Mouse (Mus musculus) MEL (cell line): ENCODE results near the gene Ubxn7. TPM values are rescaled to one million over a fixed set of nuclear protein-coding genes. Genes with fewer than 3 reads are reported as not detected.

Experiments used
- DNase-seq: peaks from one replicate; pipeline ENCODE4 v3.0.0; 2011; ENCODE audit warnings: low read depth, low spot score
- H3K27ac ChIP-seq: 2 replicates; pipeline ENCODE4 v1.5.1; 2012; ENCODE audit warnings: low read depth, mild to moderate bottlenecking, control low read depth, low read length, moderate library complexity; ENCODE audit not compliant: control insufficient read depth
- H3K27me3 ChIP-seq, 2 experiments: fragments of 150-350 bp in 1 of 2; sonication (generic) in 1 of 2; 2 replicates each; pipeline ENCODE4 v1.6.1; 2012; ENCODE audit warnings: low read length in 2 of 2, mild to moderate bottlenecking in 2 of 2, improper control_type of control experiment in 1 of 2, moderate library complexity in 1 of 2; ENCODE audit not compliant: insufficient read depth in 2 of 2, control insufficient read depth in 1 of 2
- H3K36me3 ChIP-seq, 2 experiments: 2 replicates each; pipeline ENCODE4 v1.6.1; 2012 to 2014; ENCODE audit warnings: low read length in 2 of 2, improper control_type of control experiment in 1 of 2, inconsistent platforms in 1 of 2, mild to moderate bottlenecking in 1 of 2; ENCODE audit not compliant: insufficient read depth in 2 of 2, control insufficient read depth in 1 of 2
- H3K4me1 ChIP-seq, 2 experiments: fragments of 150-350 bp in 1 of 2; sonication (generic) in 1 of 2; 2 replicates each; pipeline ENCODE4 v1.6.1; 2012; ENCODE audit warnings: low read length in 2 of 2, improper control_type of control experiment in 1 of 2, mild to moderate bottlenecking in 1 of 2; ENCODE audit not compliant: insufficient read depth in 2 of 2, control insufficient read depth in 1 of 2
- H3K4me3 ChIP-seq, 2 experiments: fragments of 150-350 bp in 1 of 2; sonication (generic) in 1 of 2; 2 replicates each; pipeline ENCODE4 v1.5.1; 2012; ENCODE audit warnings: low read depth in 2 of 2, low read length in 2 of 2, mild to moderate bottlenecking in 2 of 2, moderate library complexity in 2 of 2, control low read depth in 1 of 2, improper control_type of control experiment in 1 of 2; ENCODE audit not compliant: control insufficient read depth in 1 of 2, insufficient read depth in 1 of 2
- H3K79me2 ChIP-seq: 2 replicates; pipeline ENCODE4 v1.6.1; 2012; ENCODE audit warnings: mild to moderate bottlenecking, low read length, moderate library complexity; ENCODE audit not compliant: control insufficient read depth, poor library complexity, insufficient read depth
- H3K9ac ChIP-seq: 2 replicates; pipeline ENCODE4 v1.6.1; 2012; ENCODE audit warnings: low read depth, mild to moderate bottlenecking, control low read depth, low read length, moderate library complexity; ENCODE audit not compliant: control insufficient read depth, poor library complexity, severe bottlenecking
- H3K9me3 ChIP-seq: fragments of 150-350 bp; sonication (generic); replicated peaks from 2 replicates; pipeline ENCODE4 v1.6.1; 2012; ENCODE audit warnings: mild to moderate bottlenecking, low read length, improper control_type of control experiment, moderate library complexity; ENCODE audit not compliant: insufficient read depth
- BHLHE40 ChIP-seq: IDR thresholded peaks from 2 replicates; pipeline ENCODE4 v1.6.1; 2012; ENCODE audit warnings: low read depth, mild to moderate bottlenecking, inconsistent platforms, low read length, improper control_type of control experiment, borderline replicate concordance
- CHD2 ChIP-seq: IDR thresholded peaks from 2 replicates; pipeline ENCODE4 v1.6.1; 2011; ENCODE audit warnings: low read length, improper control_type of control experiment
- EP300 ChIP-seq, 2 experiments: IDR thresholded peaks; 2 replicates each; pipeline ENCODE4 v1.6.1; 2011; ENCODE audit warnings: improper control_type of control experiment in 2 of 2, low read length in 2 of 2, low read depth in 1 of 2, mild to moderate bottlenecking in 1 of 2
- GATA1 ChIP-seq: IDR thresholded peaks from 2 replicates; pipeline ENCODE4 v1.6.1; 2011; ENCODE audit warnings: low read depth, low read length, improper control_type of control experiment
- HCFC1 ChIP-seq: IDR thresholded peaks from 2 replicates; pipeline ENCODE4 v1.6.1; 2012; ENCODE audit warnings: low read depth, mild to moderate bottlenecking, inconsistent platforms, low read length, improper control_type of control experiment, moderate library complexity
- MEF2A ChIP-seq: IDR thresholded peaks from 2 replicates; pipeline ENCODE4 v1.6.1; 2014; ENCODE audit warnings: low read depth, mild to moderate bottlenecking, inconsistent platforms, low read length, improper control_type of control experiment; ENCODE audit not compliant: poor library complexity, insufficient replicate concordance, severe bottlenecking; ENCODE audit errors: extremely low read depth
- MXI1 ChIP-seq: IDR thresholded peaks from 2 replicates; pipeline ENCODE4 v1.6.1; 2011; ENCODE audit warnings: mild to moderate bottlenecking, low read depth, low read length, improper control_type of control experiment
- NRF1 ChIP-seq: IDR thresholded peaks from 2 replicates; pipeline ENCODE4 v1.6.1; 2014; ENCODE audit warnings: low read depth, mild to moderate bottlenecking, inconsistent platforms, low read length, improper control_type of control experiment, moderate library complexity; ENCODE audit not compliant: poor library complexity, insufficient read depth, severe bottlenecking
- SIN3A ChIP-seq: IDR thresholded peaks from 2 replicates; pipeline ENCODE4 v1.6.1; 2012; ENCODE audit warnings: low read length, improper control_type of control experiment, inconsistent platforms
- TAL1 ChIP-seq: IDR thresholded peaks from 2 replicates; pipeline ENCODE4 v1.6.1; 2012; ENCODE audit warnings: mild to moderate bottlenecking, inconsistent platforms, low read length, moderate library complexity, mixed read lengths
- TBP ChIP-seq: IDR thresholded peaks from 2 replicates; pipeline ENCODE4 v1.8.0; 2011; ENCODE audit warnings: low read depth, low read length, improper control_type of control experiment
- UBTF ChIP-seq: IDR thresholded peaks from 2 replicates; pipeline ENCODE4 v1.6.1; 2012; ENCODE audit warnings: low read depth, mild to moderate bottlenecking, inconsistent platforms, low read length, improper control_type of control experiment, moderate library complexity, borderline replicate concordance; ENCODE audit not compliant: insufficient read depth
- USF1 ChIP-seq: IDR thresholded peaks from 2 replicates; pipeline ENCODE4 v1.6.1; 2014; ENCODE audit warnings: low read depth, mild to moderate bottlenecking, inconsistent platforms, low read length, improper control_type of control experiment, moderate library complexity
- ZC3H11A ChIP-seq: IDR thresholded peaks from 2 replicates; pipeline ENCODE4 v1.6.1; 2012; ENCODE audit warnings: low read depth, mild to moderate bottlenecking, inconsistent platforms, low read length, improper control_type of control experiment
- polyA plus RNA-seq, 2 experiments: library from polyadenylated mRNA; stranded (reverse) in 1 of 2; unstranded in 1 of 2; fragments of >175 nt in 1 of 2; fragments of >200 nt in 1 of 2; gene quantifications; 2 replicates each; pipeline versions ENCODE4 v1.2.1 to v1.2.4; 2012; ENCODE audit warnings: low replicate concordance in 2 of 2, low read depth in 1 of 2; ENCODE audit not compliant: insufficient read length in 2 of 2, insufficient read depth in 1 of 2, missing spikeins in 1 of 2
- total RNA-seq: library from RNA; depleted of rRNA; stranded (reverse); fragments of 300-350 nt; gene quantifications from 2 replicates; pipeline ENCODE4 v1.2.3, GENCODE M21; 2012; rRNA removed

Ubxn7 gene
- total and polyA plus RNA-seq, 3 experiments, result 8.1 to 51.2 (median 11.0) TPM

DNA sequence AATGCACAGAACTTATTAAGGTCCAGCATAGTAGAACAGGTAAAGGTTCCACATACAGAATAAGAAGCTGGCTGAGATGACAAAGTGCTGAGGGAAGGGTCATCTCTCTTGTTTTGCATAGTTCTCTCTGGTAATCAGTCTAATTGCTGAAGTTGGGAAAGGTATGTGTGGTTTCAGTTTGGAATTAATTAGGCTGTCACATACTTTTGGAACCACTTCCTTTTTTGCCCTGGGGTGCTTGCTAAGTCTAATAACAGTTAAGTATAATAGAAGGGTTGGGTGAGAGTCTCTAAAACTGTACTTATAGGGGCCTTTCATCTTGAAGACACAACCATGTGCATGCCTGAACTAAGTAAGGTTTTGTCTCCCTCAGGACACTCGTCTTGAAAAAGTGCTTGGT lies 104.6 kb downstream of the Ubxn7 start:
- H3K4me3 ChIP-seq, result no peak overlapping the region
- no peak overlapping the region for H3K9ac ChIP-seq
- no peaks in the 10 kb centered on the region for H3K9me3 ChIP-seq
- no peaks in the 10 kb centered on the region for H3K27me3 ChIP-seq
- peak; percentile 42 for DNase-seq
- peaks cover 3 to 30% of the 10 kb centered on the region in 2 experiments; a peak in 3 of 4 replicates for H3K36me3 ChIP-seq
- peak overlapping the region; percentile 14; the same call in 1 of the 2 replicates for H3K27ac ChIP-seq
- TF ChIP-seq BHLHE40, result no peak
- peak; percentile 21 to 59; a peak in 2 of 4 replicates for TF ChIP-seq EP300 (IDR thresholded peaks at IDR 0.05; ENCODE audit: low read depth in 1 of 2, low read length in 2 of 2)
- 0 out of 2 replicates have a peak, but pooled peaks have one; percentile 37 for TF ChIP-seq SIN3A
- TF ChIP-seq, all 39 proteins: peak for 2
- H3K79me2 ChIP-seq, result peaks cover 10% of the 10 kb centered on the region; the same call in 1 of the 2 replicates
- H3K4me1 ChIP-seq, result peaks cover 15 to 18% of the 10 kb centered on the region in 2 experiments

DNA sequence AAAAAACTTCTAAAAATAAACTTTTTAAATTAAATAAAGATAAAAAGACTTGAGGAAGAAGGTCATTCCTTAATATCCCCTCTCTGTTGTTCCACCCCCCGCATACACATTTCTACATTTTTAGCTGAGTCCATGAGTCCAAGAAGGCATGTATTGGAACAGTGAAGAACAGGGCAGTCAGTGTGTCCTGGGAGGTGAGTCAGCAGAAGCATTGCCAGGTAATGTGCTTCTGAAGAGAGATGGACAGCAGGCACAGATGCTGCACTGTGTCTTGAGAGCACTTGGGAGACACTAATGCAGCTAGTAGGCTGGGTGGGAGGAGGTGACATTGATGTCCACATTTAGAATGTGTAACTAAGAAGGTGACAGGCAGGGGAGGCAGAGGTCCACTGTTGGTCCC lies 105.2 kb downstream of the Ubxn7 start:
- H3K27ac ChIP-seq, result no peak overlapping the region
- peaks cover 3 to 24% of the 10 kb centered on the region in 2 experiments; a peak in 3 of 4 replicates for H3K36me3 ChIP-seq
- DNase-seq, result no peak
- TF ChIP-seq UBTF, result no peak
- no peak for TF ChIP-seq MEF2A
- TF ChIP-seq ZC3H11A, result no peak
- TF ChIP-seq TAL1, result no peak
- TF ChIP-seq MXI1, result 0 out of 2 replicates have a peak, but pooled peaks have one; percentile 5
- no peak for TF ChIP-seq TBP
- no peak for TF ChIP-seq CHD2
- TF ChIP-seq HCFC1, result no peak
- no peaks in the 10 kb centered on the region for H3K9me3 ChIP-seq
- no peak overlapping the region for H3K4me3 ChIP-seq
- no peak overlapping the region for H3K9ac ChIP-seq
- H3K79me2 ChIP-seq, result peaks cover 8% of the 10 kb centered on the region
- no peaks in the 10 kb centered on the region for H3K27me3 ChIP-seq
- peaks cover 9 to 17% of the 10 kb centered on the region in 2 experiments for H3K4me1 ChIP-seq

GRCm38 (mm10) chr16:32441432-32441831 lies 109.4 kb downstream of the Ubxn7 start:
- no peak for DNase-seq
- no peaks in the 10 kb centered on the region for H3K27me3 ChIP-seq
- H3K36me3 ChIP-seq, result peaks cover 3 to 32% of the 10 kb centered on the region in 2 experiments; a peak in 3 of 4 replicates
- H3K4me3 ChIP-seq, result no peak overlapping the region
- H3K4me1 ChIP-seq, result peaks cover 21 to 30% of the 10 kb centered on the region in 2 experiments
- no peak overlapping the region for H3K27ac ChIP-seq
- H3K9me3 ChIP-seq, result no peaks in the 10 kb centered on the region
- no peak for TF ChIP-seq HCFC1
- no peak for TF ChIP-seq USF1
- no peak for TF ChIP-seq NRF1
- TF ChIP-seq GATA1, result no peak
- no peak overlapping the region for H3K9ac ChIP-seq
- H3K79me2 ChIP-seq, result peaks cover 11% of the 10 kb centered on the region

Other genes starting within 250 kb of the Ubxn7 start
- gene Pigx, start 232.5 kb upstream of the Ubxn7 start, total RNA-seq, result 22.3 and 24.0 TPM in 2 replicates
- 10 to 100 TPM in 1 of 2 experiments, not detected in 1; 29.5 TPM for gene Pigx, start 232.5 kb upstream of the Ubxn7 start, polyA plus RNA-seq
- 7.1 and 7.3 TPM in 2 replicates for gene Cep19, start 232.5 kb upstream of the Ubxn7 start, total RNA-seq
- gene Cep19, start 232.5 kb upstream of the Ubxn7 start, polyA plus RNA-seq, result 1 to 10 TPM in 1 of 2 experiments, not detected in 1; 8.7 TPM
- 56.1 and 59.8 TPM in 2 replicates for gene Nrros, start 166.7 kb upstream of the Ubxn7 start, total RNA-seq
- gene Nrros, start 166.7 kb upstream of the Ubxn7 start, polyA plus RNA-seq, result 10 to 100 TPM in 1 of 2 experiments, not detected in 1; 55.9 TPM
- gene Bex6, start 152.4 kb upstream of the Ubxn7 start, total RNA-seq, result not detected in 2 replicates
- not detected for gene Bex6, start 152.4 kb upstream of the Ubxn7 start, polyA plus RNA-seq
- 17.5 and 19.3 TPM in 2 replicates for gene Fbxo45, start 85.1 kb upstream of the Ubxn7 start, total RNA-seq
- 10 to 100 TPM in 1 of 2 experiments, not detected in 1; 15.4 TPM for gene Fbxo45, start 85.1 kb upstream of the Ubxn7 start, polyA plus RNA-seq
- 16.8 and 18.0 TPM in 2 replicates for gene Wdr53, start 85.0 kb upstream of the Ubxn7 start, total RNA-seq
- 10 to 100 TPM in 1 of 2 experiments, not detected in 1; 20.9 TPM for gene Wdr53, start 85.0 kb upstream of the Ubxn7 start, polyA plus RNA-seq
- not detected in 2 replicates for gene Smco1, start 60.8 kb upstream of the Ubxn7 start, total RNA-seq
- not detected for gene Smco1, start 60.8 kb upstream of the Ubxn7 start, polyA plus RNA-seq
- 17.6 TPM in 2 replicates for gene Rnf168, start 54.8 kb upstream of the Ubxn7 start, total RNA-seq
- gene Rnf168, start 54.8 kb upstream of the Ubxn7 start, polyA plus RNA-seq, result 10 to 100 TPM; 14.9 to 61.5 TPM
- not detected in 2 replicates for gene Tm4sf19, start 68.2 kb downstream of the Ubxn7 start, total RNA-seq
- gene Tm4sf19, start 68.2 kb downstream of the Ubxn7 start, polyA plus RNA-seq, result under 1 TPM in 1 of 2 experiments, not detected in 1; 0.06 TPM
- 13.0 and 14.7 TPM in 2 replicates for gene Tctex1d2, start 87.4 kb downstream of the Ubxn7 start, total RNA-seq
- gene Tctex1d2, start 87.4 kb downstream of the Ubxn7 start, polyA plus RNA-seq, result 100 to 1,000 TPM in 1 of 2 experiments, 10 to 100 TPM in 1; 23.7 to 239 TPM
- 32.3 and 36.9 TPM in 2 replicates for gene Pcyt1a, start 98.7 kb downstream of the Ubxn7 start, total RNA-seq
- gene Pcyt1a, start 98.7 kb downstream of the Ubxn7 start, polyA plus RNA-seq, result 10 to 100 TPM in 1 of 2 experiments, not detected in 1; 53.7 TPM
- 3.3 and 4.6 TPM in 2 replicates for gene Slc51a, start 155.6 kb downstream of the Ubxn7 start, total RNA-seq
- 10 to 100 TPM in 1 of 2 experiments, not detected in 1; 14.5 TPM for gene Slc51a, start 155.6 kb downstream of the Ubxn7 start, polyA plus RNA-seq
- gene Zdhhc19, start 164.0 kb downstream of the Ubxn7 start, total RNA-seq, result 0.58 TPM in 1 of 2 replicates, not detected in the other
- 1 to 10 TPM in 1 of 2 experiments, not detected in 1; 1.4 TPM for gene Zdhhc19, start 164.0 kb downstream of the Ubxn7 start, polyA plus RNA-seq